Mouse (Mus musculus) liver, adult 2 months (tissue): ENCODE results near the gene Ggact.

Experiments
- CTCF ChIP-seq: fragments of 200-500 bp; IDR thresholded peaks from 2 replicates; pipeline ENCODE4 v1.5.1; 2011; ENCODE audit warnings: low read depth, low read length, control low read depth
- POLR2A ChIP-seq: fragments of 200-500 bp; IDR thresholded peaks from 2 replicates; pipeline ENCODE4 v1.6.1; 2011; ENCODE audit warnings: low read length, control low read depth; ENCODE audit not compliant: insufficient read depth; ENCODE audit errors: extremely low read depth

DNA sequence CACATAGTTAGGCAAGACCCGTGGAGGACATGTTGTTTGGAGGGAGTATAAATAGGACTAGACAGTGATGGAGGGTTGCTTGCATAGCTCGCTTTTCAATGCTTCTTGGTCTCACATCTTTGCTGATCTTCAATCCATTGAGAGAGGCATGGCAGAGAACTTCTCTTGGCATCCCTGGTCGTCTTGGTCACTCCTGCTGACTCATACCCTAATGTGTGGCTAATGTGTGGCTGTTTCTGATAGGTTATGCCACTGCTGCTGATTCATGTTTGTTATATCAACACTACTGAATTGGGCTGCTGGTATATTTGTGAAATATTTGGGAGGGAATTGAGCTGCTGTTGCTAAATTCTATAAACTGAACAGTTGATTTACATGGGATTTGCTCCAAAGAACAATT, 79.9 kb downstream of the Ggact start:
- TF ChIP-seq CTCF, result no peak
- no peak for TF ChIP-seq POLR2A
